Mouse (Mus musculus): ENCODE data around the gene Foxred1. TPM values are rescaled to one million over a fixed set of nuclear protein-coding genes. Genes with fewer than 3 reads are reported as not detected.

Gene Foxred1
- 40.2 and 42.2 TPM in 2 replicates for polyA plus RNA-seq (2015; fragmentation: Nextera tagmentation; extraction: Ambion mirVana)

DNA sequence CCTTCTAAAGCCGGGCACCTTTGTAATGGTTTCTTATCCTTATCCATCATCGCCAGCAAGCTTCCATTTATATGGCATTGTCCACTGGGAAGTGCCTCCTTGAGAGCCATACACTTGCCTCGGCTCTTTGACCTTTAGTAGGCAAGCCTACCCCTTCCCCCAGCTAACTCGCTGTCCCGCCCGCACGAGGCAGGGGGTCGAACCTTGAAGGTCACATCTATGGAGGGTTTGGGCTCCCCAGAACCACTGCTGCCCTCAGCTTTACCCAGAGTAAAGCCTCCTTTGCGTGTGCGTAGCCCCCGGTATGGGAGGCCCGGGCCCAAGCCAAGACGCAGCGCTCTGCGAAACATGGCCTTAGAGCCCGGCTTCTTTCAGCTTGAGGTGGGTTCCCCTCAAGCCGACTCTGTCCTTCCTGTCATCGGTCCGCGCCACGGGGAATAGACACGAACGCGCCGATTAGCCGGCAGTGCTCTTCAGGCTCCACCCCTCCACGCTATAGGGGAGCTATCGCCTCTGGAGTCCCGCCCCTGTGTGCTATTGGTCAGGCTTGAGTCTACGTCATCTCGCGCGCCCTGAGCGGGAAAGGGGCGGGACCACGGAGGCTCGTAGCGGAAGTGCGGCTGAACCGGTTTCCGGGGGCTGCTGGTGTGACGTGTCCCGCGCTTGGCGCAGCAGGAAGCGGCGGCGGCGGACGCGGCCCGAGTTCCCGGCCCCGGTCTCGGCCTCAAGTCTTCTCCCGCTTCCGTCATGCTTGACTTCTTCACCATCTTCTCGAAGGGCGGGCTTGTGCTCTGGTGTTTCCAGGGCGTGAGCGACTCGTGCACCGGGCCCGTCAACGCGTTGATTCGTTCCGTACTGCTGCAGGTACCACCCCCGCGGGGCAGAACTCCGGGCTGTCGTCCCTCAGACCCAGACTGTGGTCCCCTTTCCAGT lies at the start of gene Foxred1:
Foxred1 (minus strand) TSS at position 514 of the 933 bp plus-strand sequence.

DNA sequence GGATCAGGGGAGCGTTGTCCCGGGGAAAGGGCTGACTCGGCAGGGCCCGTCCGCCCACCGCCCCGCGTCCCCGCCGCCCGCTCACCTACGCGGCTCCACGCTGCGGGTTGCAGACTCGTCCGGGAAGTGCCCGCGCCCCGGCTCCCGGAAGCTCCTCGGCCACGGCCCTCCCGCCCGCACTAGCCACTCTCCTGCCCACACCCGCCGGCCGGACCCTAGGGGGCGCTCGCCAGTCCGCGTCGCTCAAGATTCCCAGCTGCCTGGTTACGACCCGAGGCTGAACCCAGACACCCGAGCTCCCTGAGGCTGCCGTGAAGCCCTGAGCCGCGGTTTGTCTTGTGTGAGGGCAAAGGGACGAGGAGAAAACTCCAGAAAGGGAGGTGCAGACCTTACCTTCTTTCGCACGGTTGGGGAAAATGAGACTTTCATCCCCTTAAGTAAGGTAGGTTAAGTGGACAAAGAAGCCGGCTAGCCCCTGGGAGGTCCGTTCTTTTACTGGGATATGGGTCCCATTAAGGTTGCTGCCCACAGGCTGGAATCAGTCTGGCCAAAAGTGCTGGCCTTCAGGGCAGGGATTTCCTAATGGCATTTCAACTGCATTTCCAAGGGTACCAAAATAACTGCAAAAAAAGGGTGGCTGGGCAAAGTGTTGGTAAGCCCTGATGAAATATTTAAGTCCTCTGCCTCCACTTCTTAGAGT lies 10.9 kb downstream of the Foxred1 start, which contains the start of the genes Srpr and Tirap:
Srpr (plus strand) TSS at position 404 of the 700 bp plus-strand sequence.
Tirap (minus strand) TSS at position 520 of the 700 bp plus-strand sequence.

DNA sequence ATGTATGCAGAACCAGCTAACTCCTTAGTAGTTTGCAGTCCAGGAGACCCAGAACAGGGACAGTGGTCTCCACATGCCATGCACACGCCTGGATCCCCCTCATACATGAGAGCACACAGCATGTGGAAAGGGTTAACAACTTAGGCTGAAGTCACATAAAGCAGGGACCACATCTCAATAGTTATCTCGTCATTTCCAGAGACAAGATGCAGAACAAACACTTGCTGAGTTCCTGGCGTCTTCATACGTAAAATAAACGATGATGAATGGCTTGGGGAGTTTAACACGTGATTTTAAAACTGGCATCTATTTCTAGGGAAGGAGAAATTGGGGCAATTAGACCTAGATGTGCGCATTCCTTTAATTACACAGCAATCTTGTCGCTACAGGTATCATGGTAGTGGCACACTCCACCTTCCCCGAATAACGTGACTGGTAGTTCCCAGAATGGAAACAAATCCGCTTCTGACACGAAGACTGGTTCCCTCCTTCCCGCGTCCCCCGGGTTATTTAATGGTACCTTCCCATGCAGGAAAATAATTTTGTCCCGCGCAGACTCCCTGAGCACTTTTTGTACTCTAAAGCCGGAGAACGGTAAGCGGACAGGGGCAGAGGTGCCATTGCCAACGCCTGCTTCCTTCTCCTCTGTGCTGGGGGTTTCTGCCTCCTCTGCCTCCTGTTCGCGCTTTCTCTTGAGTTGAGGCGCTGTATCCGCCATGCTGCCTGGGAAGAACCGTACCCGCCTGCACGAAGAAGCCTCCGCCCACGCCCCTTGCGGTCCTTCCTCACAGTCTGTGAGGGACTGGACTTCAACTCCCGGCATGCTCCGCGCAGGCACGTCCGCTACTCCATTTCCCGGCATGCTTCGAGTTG lies 35.4 kb downstream of the Foxred1 start, which contains the start of gene Dcps:
Dcps (minus strand) TSS at position 811 of the 873 bp plus-strand sequence.

Other genes with a start within 250 kb of the Foxred1 start
- 12.9 and 19.0 TPM in 2 replicates for gene St3gal4, start 91.8 kb downstream of the Foxred1 start, polyA plus RNA-seq (2015; fragmentation: Nextera tagmentation; extraction: Ambion mirVana)
- gene Dcps, start 35.0 kb downstream of the Foxred1 start, polyA plus RNA-seq (2015; fragmentation: Nextera tagmentation; extraction: Ambion mirVana): 24.4 and 28.6 TPM in 2 replicates
- 89.4 and 91.7 TPM in 2 replicates for gene Srpr, start 10.9 kb downstream of the Foxred1 start, polyA plus RNA-seq (2015; fragmentation: Nextera tagmentation; extraction: Ambion mirVana)
- 5.2 and 5.7 TPM in 2 replicates for gene Tirap, start 10.8 kb downstream of the Foxred1 start, polyA plus RNA-seq (2015; fragmentation: Nextera tagmentation; extraction: Ambion mirVana)
- 17.0 and 17.8 TPM in 2 replicates for gene Fam118b, start 56.8 kb upstream of the Foxred1 start, polyA plus RNA-seq (2015; fragmentation: Nextera tagmentation; extraction: Ambion mirVana)
- gene Rpusd4, start 56.8 kb upstream of the Foxred1 start, polyA plus RNA-seq (2015; fragmentation: Nextera tagmentation; extraction: Ambion mirVana): 13.1 and 13.8 TPM in 2 replicates
- gene Cdon, start 210.1 kb upstream of the Foxred1 start, polyA plus RNA-seq (2015; fragmentation: Nextera tagmentation; extraction: Ambion mirVana): 4.7 and 5.3 TPM in 2 replicates

Data from skeletal muscle tissue, postnatal 0 days (tissue).